Mouse (Mus musculus) limb, embryonic 13.5 days (tissue): ENCODE measurements around the gene Nisch. TPM values are rescaled to one million over a fixed set of nuclear protein-coding genes. Genes with fewer than 3 reads are reported as not detected.
A peak's percentile ranks its signal among the peaks of the same experiment; 100 is the strongest.

Source experiments
- ATAC-seq: fragments of 200-750 bp; cut with Nextera tagmentation; 2 replicates; pipeline ENCODE4 v1.8.0; 2017; ENCODE audit warnings: low read depth, moderate number of reproducible peaks, moderate TSS enrichment; ENCODE audit not compliant: low FRiP score
- H3K27ac ChIP-seq: fragments of 300-500 bp; sonication (generic); 2 replicates; pipeline ENCODE4 v1.5.1; 2015; ENCODE audit warnings: inconsistent platforms, mild to moderate bottlenecking, moderate library complexity
- H3K27me3 ChIP-seq: fragments of 300-500 bp; sonication (generic); 2 replicates; pipeline ENCODE4 v1.6.1; 2015; ENCODE audit warnings: mild to moderate bottlenecking, inconsistent platforms
- H3K36me3 ChIP-seq: fragments of 300-500 bp; sonication (generic); 2 replicates; pipeline ENCODE4 v1.6.1; 2015; ENCODE audit warnings: inconsistent platforms, mild to moderate bottlenecking, moderate library complexity
- H3K4me1 ChIP-seq: fragments of 300-500 bp; sonication (generic); 2 replicates; pipeline ENCODE4 v1.6.1; 2015; ENCODE audit warnings: inconsistent platforms
- H3K4me2 ChIP-seq: fragments of 300-500 bp; sonication (generic); replicated peaks from 2 replicates; pipeline ENCODE4 v1.6.1; 2015; ENCODE audit warnings: inconsistent platforms, mild to moderate bottlenecking, moderate library complexity
- H3K4me3 ChIP-seq: fragments of 300-500 bp; sonication (generic); 2 replicates; pipeline ENCODE4 v1.5.1; 2015; ENCODE audit warnings: moderate library complexity, mild to moderate bottlenecking, inconsistent platforms
- H3K9ac ChIP-seq: fragments of 300-500 bp; sonication (generic); 2 replicates; pipeline ENCODE4 v1.6.1; 2015; ENCODE audit warnings: mild to moderate bottlenecking, inconsistent platforms
- H3K9me3 ChIP-seq: fragments of 300-500 bp; sonication (generic); 2 replicates; pipeline ENCODE4 v1.6.1; 2016; ENCODE audit warnings: inconsistent platforms
- WGBS: fragments of 180-500 bp; shearing (Covaris S2); methylation state at CpG from one replicate; pipeline ENCODE4 v1.1.7; 2015; 5-methylcytosine and 5-hydroxymethylcytosine counted together
- polyA plus RNA-seq: library from polyadenylated mRNA; unstranded; fragments of >200 nt; fragmentation: Nextera tagmentation; extraction: Ambion mirVana; gene quantifications from 2 replicates; pipeline ENCODE4 v1.2.1, GENCODE M21; 2015

The Nisch gene
- 457 and 480 TPM in 2 replicates for polyA plus RNA-seq

- no peaks in the 10 kb centered on the region for H3K36me3 ChIP-seq
- peak within 1 kb of the TSS; percentile 7; the same call in 1 of the 2 replicates for H3K4me3 ChIP-seq
- H3K4me1 ChIP-seq, result peaks cover 26% of the 10 kb centered on the region; the same call in 1 of the 2 replicates
- no peak for ATAC-seq
- H3K9ac ChIP-seq, result peak within 1 kb of the TSS; percentile 39
- H3K27ac ChIP-seq, result no peak within 1 kb of the TSS
- 81% methylated on average over 2 of the region's 2 CpGs for WGBS
- H3K4me2 ChIP-seq, result peak within 1 kb of the TSS; percentile 46
- H3K9me3 ChIP-seq, result no peaks in the 10 kb centered on the region
- H3K27me3 ChIP-seq, result no peaks in the 10 kb centered on the region
These were observed at the start of gene Nisch for GRCm38 (mm10) chr14:31216846-31217245. Gene Nisch, minus strand, starts transcription at chr14:31216946.

GRCm38 (mm10) chr14:31260932-31261331, 44.2 kb upstream of the Nisch start:
- H3K4me1 ChIP-seq, result peaks cover 9% of the 10 kb centered on the region
- H3K27ac ChIP-seq, result no peak overlapping the region
- H3K27me3 ChIP-seq, result no peaks in the 10 kb centered on the region
- H3K4me2 ChIP-seq, result no peak overlapping the region
- no peaks in the 10 kb centered on the region for H3K9me3 ChIP-seq
- peaks cover 80% of the 10 kb centered on the region for H3K36me3 ChIP-seq
- H3K9ac ChIP-seq, result no peak overlapping the region
- ATAC-seq, result no peak
- 92% methylated on average over 9 of the region's 9 CpGs for WGBS
- no peak overlapping the region for H3K4me3 ChIP-seq

GRCm38 (mm10) chr14:31260374-31260773, 43.6 kb upstream of the Nisch start:
- Histone ChIP-seq H3K4me2 (no peak overlapping the region), H3K4me3 (no peak overlapping the region), H3K4me1 (peaks cover 9% of the 10 kb centered on the region), H3K9me3 (no peaks in the 10 kb centered on the region), H3K27me3 (no peaks in the 10 kb centered on the region), H3K36me3 (peaks cover 85% of the 10 kb centered on the region), H3K27ac (no peak overlapping the region), H3K9ac (no peak overlapping the region)
- 91% methylated on average over 4 of the region's 4 CpGs for WGBS
- no peak for ATAC-seq

- Histone ChIP-seq H3K9me3 (no peaks in the 10 kb centered on the region), H3K4me2 (no peak overlapping the region), H3K9ac (no peak overlapping the region), H3K27me3 (no peaks in the 10 kb centered on the region), H3K4me3 (no peak overlapping the region), H3K27ac (no peak overlapping the region), H3K36me3 (peaks cover 98% of the 10 kb centered on the region), H3K4me1 (no peaks in the 10 kb centered on the region)
- 93% methylated on average over 14 of the region's 14 CpGs for WGBS
- ATAC-seq, result no peak
These were observed 41.8 kb upstream of the Nisch start for GRCm38 (mm10) chr14:31258476-31259050.

GRCm38 (mm10) chr14:31252091-31252490, 35.3 kb upstream of the Nisch start:
- peaks cover 24% of the 10 kb centered on the region for H3K4me1 ChIP-seq
- H3K36me3 ChIP-seq, result peaks cover 46% of the 10 kb centered on the region
- H3K27ac ChIP-seq, result no peak overlapping the region
- ATAC-seq, result no peak
- peak overlapping the region; percentile 99 for H3K9ac ChIP-seq
- H3K27me3 ChIP-seq, result no peaks in the 10 kb centered on the region
- H3K4me3 ChIP-seq, result peak overlapping the region; percentile 98
- peak overlapping the region; percentile 90 for H3K4me2 ChIP-seq
- H3K9me3 ChIP-seq, result no peaks in the 10 kb centered on the region
- 79% methylated on average over 5 of the region's 5 CpGs for WGBS

- 0 out of 2 replicates have a peak overlapping the region, but pooled peaks have one; percentile 22 for H3K27ac ChIP-seq
- H3K4me1 ChIP-seq, result peaks cover 24% of the 10 kb centered on the region
- H3K4me3 ChIP-seq, result peak overlapping the region; percentile 98
- WGBS, result 1% methylated on average over 18 of the region's 18 CpGs
- H3K9me3 ChIP-seq, result no peaks in the 10 kb centered on the region
- no peak; the same call in 1 of the 2 replicates for ATAC-seq
- peak overlapping the region; percentile 90 for H3K4me2 ChIP-seq
- peak overlapping the region; percentile 99 for H3K9ac ChIP-seq
- peaks cover 42% of the 10 kb centered on the region for H3K36me3 ChIP-seq
- no peaks in the 10 kb centered on the region for H3K27me3 ChIP-seq
These were observed 34.9 kb upstream of the Nisch start for GRCm38 (mm10) chr14:31251626-31252025.

GRCm38 (mm10) chr14:31251084-31251604, 34.4 kb upstream of the Nisch start, which contains the start of the genes Phf7 and Bap1:
Gene Phf7, minus strand, starts transcription at chr14:31251317.
Gene Bap1, plus strand, starts transcription at chr14:31251450.
- Histone ChIP-seq H3K36me3 (peaks cover 37% of the 10 kb centered on the region), H3K4me2 (peak within 1 kb of the TSS; percentile 90), H3K27me3 (no peaks in the 10 kb centered on the region), H3K27ac (peak within 1 kb of the TSS; percentile 90), H3K4me3 (peak within 1 kb of the TSS; percentile 98), H3K4me1 (peaks cover 24% of the 10 kb centered on the region), H3K9ac (peak within 1 kb of the TSS; percentile 99), H3K9me3 (no peaks in the 10 kb centered on the region)
- whole genome bisulfite sequencing, result under 1% methylated on average over 75 of the region's 75 CpGs
- peak; percentile 92 for ATAC-seq

GRCm38 (mm10) chr14:31250222-31251083, 33.7 kb upstream of the Nisch start:
- peak overlapping the region; percentile 99 for H3K9ac ChIP-seq
- peak; percentile 85 for ATAC-seq
- 20% methylated on average over 38 of the region's 38 CpGs for WGBS

GRCm38 (mm10) chr14:31248396-31248795, 31.6 kb upstream of the Nisch start:
- Histone ChIP-seq H3K27me3 (no peaks in the 10 kb centered on the region), H3K4me3 (no peak overlapping the region), H3K36me3 (peaks cover 10% of the 10 kb centered on the region), H3K4me2 (no peak overlapping the region), H3K4me1 (peaks cover 24% of the 10 kb centered on the region), H3K27ac (no peak overlapping the region), H3K9ac (no peak overlapping the region), H3K9me3 (no peaks in the 10 kb centered on the region)
- WGBS, result 94% methylated on average over 6 of the region's 6 CpGs
- ATAC-seq, result no peak

More at GRCm38 (mm10) chr14:31250222-31251083, 33.7 kb upstream of the Nisch start:
- peaks cover 30% of the 10 kb centered on the region for H3K36me3 ChIP-seq
- peak overlapping the region; percentile 98 for H3K4me3 ChIP-seq
- no peaks in the 10 kb centered on the region for H3K27me3 ChIP-seq
- H3K9me3 ChIP-seq, result no peaks in the 10 kb centered on the region
- H3K4me1 ChIP-seq, result peaks cover 24% of the 10 kb centered on the region
- peak overlapping the region; percentile 63 for H3K4me2 ChIP-seq
- H3K27ac ChIP-seq, result peak overlapping the region; percentile 90

GRCm38 (mm10) chr14:31245946-31246345, 29.2 kb upstream of the Nisch start:
- Histone ChIP-seq H3K27ac (no peak overlapping the region), H3K4me2 (no peak overlapping the region), H3K4me3 (no peak overlapping the region), H3K9ac (no peak overlapping the region), H3K9me3 (no peaks in the 10 kb centered on the region), H3K27me3 (no peaks in the 10 kb centered on the region), H3K4me1 (peaks cover 12% of the 10 kb centered on the region), H3K36me3 (no peaks in the 10 kb centered on the region)
- no peak for ATAC-seq
- WGBS, result 79% methylated on average over 1 of the region's 1 CpGs

- Histone ChIP-seq H3K9ac (no peak overlapping the region), H3K4me3 (no peak overlapping the region), H3K4me2 (no peak overlapping the region), H3K27ac (no peak overlapping the region), H3K27me3 (no peaks in the 10 kb centered on the region), H3K4me1 (peaks cover 4% of the 10 kb centered on the region), H3K9me3 (no peaks in the 10 kb centered on the region), H3K36me3 (peaks cover 3% of the 10 kb centered on the region; the same call in 1 of the 2 replicates)
- no peak for ATAC-seq
- WGBS, result 83% methylated on average over 1 of the region's 1 CpGs
These were observed 28.0 kb upstream of the Nisch start for GRCm38 (mm10) chr14:31244777-31245176.

GRCm38 (mm10) chr14:31240528-31240927, 23.8 kb upstream of the Nisch start:
- Histone ChIP-seq H3K27me3 (no peaks in the 10 kb centered on the region), H3K4me2 (no peak overlapping the region), H3K36me3 (peaks cover 21% of the 10 kb centered on the region), H3K9me3 (no peaks in the 10 kb centered on the region), H3K4me1 (no peaks in the 10 kb centered on the region), H3K4me3 (no peak overlapping the region), H3K27ac (no peak overlapping the region), H3K9ac (no peak overlapping the region)
- ATAC-seq, result no peak; the same call in 1 of the 2 replicates
- 58% methylated on average over 3 of the region's 3 CpGs for WGBS
